Mouse (Mus musculus) cerebellum, adult 2 months (tissue): ENCODE measurements around the gene Muc1.

Experiments
- CTCF ChIP-seq: fragments of 200-500 bp; IDR thresholded peaks from 2 replicates; pipeline ENCODE4 v1.5.1; 2011; ENCODE audit warnings: low read depth, mild to moderate bottlenecking, control low read depth, low read length, moderate library complexity, borderline replicate concordance; ENCODE audit not compliant: insufficient read depth
- POLR2A ChIP-seq: fragments of 200-500 bp; IDR thresholded peaks from 2 replicates; pipeline ENCODE4 v1.6.1; 2011; ENCODE audit warnings: low read length, control low read depth, borderline replicate concordance; ENCODE audit not compliant: insufficient read depth

DNA sequence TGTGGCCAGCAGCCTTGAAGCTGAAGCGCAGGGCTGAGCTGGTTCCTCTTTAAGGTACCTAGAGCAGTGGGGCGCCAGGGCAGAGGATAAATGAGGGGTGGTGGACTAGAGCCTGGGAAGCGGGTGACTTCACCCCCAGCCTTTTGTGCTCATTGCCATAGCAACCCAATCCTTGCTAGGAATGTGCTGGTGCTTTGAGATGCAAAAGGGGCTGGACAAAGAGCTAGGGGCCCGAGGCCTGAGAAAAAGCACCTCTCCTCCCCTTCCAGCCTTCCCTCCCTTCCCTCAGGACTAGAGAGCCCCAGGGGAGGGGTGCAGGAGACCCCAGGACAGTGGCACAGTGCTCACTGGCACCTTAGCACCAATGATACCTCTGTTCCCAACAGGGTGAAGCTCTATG lies 2.9 kb upstream of the Muc1 start:
- TF ChIP-seq CTCF, result no peak
- TF ChIP-seq POLR2A, result no peak
